Mouse (Mus musculus) forebrain, embryonic 12.5 days (tissue): ENCODE measurements around the gene Acta2. TPM values are rescaled to one million over a fixed set of nuclear protein-coding genes. Genes with fewer than 3 reads are reported as not detected.

ENCODE experiments used
- ATAC-seq: fragments of 200-750 bp; cut with Nextera tagmentation; 2 replicates; pipeline ENCODE4 v1.8.0; 2017; ENCODE audit warnings: moderate TSS enrichment; ENCODE audit not compliant: low FRiP score
- H3K27ac ChIP-seq: fragments of 300-500 bp; sonication (generic); 2 replicates; pipeline ENCODE4 v1.5.1; 2016; ENCODE audit warnings: mild to moderate bottlenecking
- H3K27me3 ChIP-seq: fragments of 300-500 bp; sonication (generic); 2 replicates; pipeline ENCODE4 v1.6.1; 2016; ENCODE audit warnings: mild to moderate bottlenecking
- H3K36me3 ChIP-seq: fragments of 300-500 bp; sonication (generic); replicated peaks from 2 replicates; pipeline ENCODE4 v1.6.1; 2016; ENCODE audit warnings: mild to moderate bottlenecking
- H3K4me1 ChIP-seq: fragments of 300-500 bp; sonication (generic); 2 replicates; pipeline ENCODE4 v1.6.1; 2016
- H3K4me2 ChIP-seq: fragments of 300-500 bp; sonication (generic); 2 replicates; pipeline ENCODE4 v1.6.1; 2016; ENCODE audit warnings: mild to moderate bottlenecking, moderate library complexity
- H3K4me3 ChIP-seq: fragments of 300-500 bp; sonication (generic); replicated peaks from 2 replicates; pipeline ENCODE4 v1.5.1; 2016; ENCODE audit warnings: mild to moderate bottlenecking
- H3K9ac ChIP-seq: fragments of 300-500 bp; sonication (generic); 2 replicates; pipeline ENCODE4 v1.6.1; 2016; ENCODE audit warnings: mild to moderate bottlenecking
- H3K9me3 ChIP-seq: fragments of 300-500 bp; sonication (generic); 2 replicates; pipeline ENCODE4 v1.6.1; 2016
- WGBS: fragments of 180-500 bp; shearing (Covaris S2); methylation state at CpG from one replicate; pipeline ENCODE4 v1.1.7; 2016; 5-methylcytosine and 5-hydroxymethylcytosine counted together
- polyA plus RNA-seq: library from polyadenylated mRNA; unstranded; fragments of >200 nt; fragmentation: Nextera tagmentation; extraction: Ambion mirVana; gene quantifications from 2 replicates; pipeline ENCODE4 v1.2.1, GENCODE M21; 2016

Gene Acta2
- polyA plus RNA-seq, 1 experiment from 2014 or later = 43.7 TPM

DNA sequence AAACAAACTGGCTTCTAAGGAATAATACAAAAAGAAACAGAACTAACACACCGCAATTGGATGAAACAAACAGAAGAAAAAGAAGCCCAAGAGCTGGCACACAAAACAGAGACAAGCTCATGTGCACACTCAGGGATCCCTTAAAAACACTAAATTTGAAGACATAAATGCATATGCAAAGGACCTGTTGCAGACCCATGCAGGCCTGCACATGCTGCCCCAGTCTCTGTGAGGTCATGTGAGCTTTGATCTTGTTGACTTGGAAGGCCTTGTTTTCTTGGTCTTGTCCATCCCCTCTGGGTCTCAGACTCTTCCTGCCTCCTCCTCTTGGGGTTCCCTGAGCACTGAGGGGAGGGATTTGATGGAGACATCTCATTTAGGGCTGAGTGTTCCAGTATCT is 33.3 kb upstream of the Acta2 start:
- no peaks in the 10 kb centered on the region for H3K36me3 ChIP-seq
- no peak for ATAC-seq
- H3K4me2 ChIP-seq = no peak overlapping the region
- H3K4me3 ChIP-seq = no peak overlapping the region
- H3K4me1 ChIP-seq = peaks cover 14% of the 10 kb centered on the region
- H3K27ac ChIP-seq = no peak overlapping the region
- H3K9me3 ChIP-seq = no peaks in the 10 kb centered on the region
- 91% methylated on average over 1 of the region's 1 CpGs for WGBS
- H3K9ac ChIP-seq = no peak overlapping the region
- H3K27me3 ChIP-seq = peaks cover 10% of the 10 kb centered on the region; the same call in 1 of the 2 replicates

DNA sequence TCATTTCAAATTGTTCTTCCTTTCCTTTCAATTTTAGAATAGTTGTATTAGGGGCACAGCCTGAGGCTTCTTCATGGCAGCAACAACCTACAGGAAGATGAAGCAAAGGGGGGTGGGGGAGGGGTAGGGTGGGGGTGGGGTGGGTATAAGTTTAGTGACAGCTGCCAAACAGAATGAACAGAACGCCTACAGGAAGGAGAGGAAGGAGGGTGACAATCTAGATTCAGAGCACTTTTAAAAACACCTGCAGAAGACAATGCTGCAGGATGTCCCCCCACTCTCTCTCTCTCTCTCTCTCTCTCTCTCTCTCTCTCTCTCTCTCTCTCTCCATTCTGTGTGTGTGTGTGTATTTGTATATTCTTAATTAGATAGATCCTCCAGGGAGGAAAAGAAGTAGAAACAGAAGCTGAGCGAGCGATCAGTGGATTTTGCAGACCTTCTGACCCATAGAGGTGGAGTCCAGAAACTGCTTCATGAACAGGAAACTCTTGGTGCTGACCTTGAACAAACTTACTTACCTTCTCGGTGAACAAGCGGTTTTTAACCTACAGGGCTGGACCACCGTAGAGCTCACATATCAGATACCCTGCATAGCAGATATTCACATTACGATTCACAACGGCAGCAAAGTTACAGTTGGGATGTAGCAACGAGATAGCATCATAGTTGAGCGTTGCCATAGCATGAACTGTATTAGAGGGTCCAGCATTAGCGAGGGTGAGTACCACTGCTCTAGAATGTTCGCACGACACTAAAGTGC is 32.4 kb upstream of the Acta2 start:
- H3K4me2 ChIP-seq = no peak overlapping the region
- H3K27me3 ChIP-seq = peaks cover 10% of the 10 kb centered on the region; the same call in 1 of the 2 replicates
- H3K36me3 ChIP-seq = no peaks in the 10 kb centered on the region
- no peak for ATAC-seq
- H3K9me3 ChIP-seq = no peaks in the 10 kb centered on the region
- H3K4me1 ChIP-seq = peaks cover 14% of the 10 kb centered on the region
- whole genome bisulfite sequencing = 87% methylated on average over 13 of the region's 13 CpGs
- no peak overlapping the region for H3K4me3 ChIP-seq
- H3K27ac ChIP-seq = no peak overlapping the region
- no peak overlapping the region for H3K9ac ChIP-seq

DNA sequence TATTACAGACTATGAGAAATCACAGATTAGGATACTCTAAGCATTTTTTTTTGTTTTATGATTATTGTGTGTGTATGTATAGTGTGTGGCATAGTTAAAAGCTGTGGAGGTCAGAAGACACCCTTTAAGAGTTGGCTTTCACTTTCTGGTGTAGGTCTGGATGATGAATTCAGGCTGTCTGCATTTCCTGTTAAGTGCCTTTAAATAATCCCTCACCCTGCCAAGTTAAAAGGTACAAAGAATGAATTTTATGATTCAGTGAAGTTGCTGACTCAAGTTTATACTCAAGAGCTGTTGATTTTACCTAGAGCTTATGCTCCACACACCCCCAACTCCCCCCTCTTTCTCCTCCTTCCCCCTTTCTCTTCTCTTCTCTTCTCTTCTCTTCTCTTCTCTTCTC is 31.8 kb upstream of the Acta2 start:
- H3K4me3 ChIP-seq = no peak overlapping the region

DNA sequence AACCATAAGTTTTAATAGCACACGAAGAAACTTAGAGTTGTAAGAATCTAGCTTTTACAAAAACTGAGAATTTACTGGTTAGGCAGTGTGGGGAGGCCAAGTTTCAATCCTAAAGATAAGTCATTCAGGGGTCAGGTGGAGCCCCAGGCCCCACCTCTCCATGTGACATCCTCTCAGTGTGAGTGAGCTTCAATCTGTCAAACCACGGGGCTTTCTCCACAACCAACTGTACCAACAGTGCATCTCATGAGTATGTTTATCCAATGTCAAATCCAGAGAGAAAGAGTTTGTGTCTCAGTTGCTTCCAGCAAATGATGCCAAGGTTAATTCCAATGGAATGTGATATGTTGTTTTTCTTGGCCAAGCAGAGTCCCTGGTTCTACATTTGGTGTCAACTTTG is 29.4 kb upstream of the Acta2 start:
- Histone ChIP-seq H3K4me1 (no peaks in the 10 kb centered on the region), H3K9me3 (no peaks in the 10 kb centered on the region), H3K27ac (no peak overlapping the region), H3K4me3 (no peak overlapping the region), H3K4me2 (no peak overlapping the region), H3K36me3 (no peaks in the 10 kb centered on the region), H3K27me3 (no peaks in the 10 kb centered on the region), H3K9ac (no peak overlapping the region)
- ATAC-seq = no peak
- 68% methylated on average over 2 of the region's 2 CpGs for WGBS

More for the DNA sequence above, 31.8 kb upstream of the Acta2 start:
- Histone ChIP-seq H3K9ac (no peak overlapping the region), H3K9me3 (no peaks in the 10 kb centered on the region), H3K4me2 (no peak overlapping the region), H3K27me3 (peaks cover 8% of the 10 kb centered on the region; the same call in 1 of the 2 replicates), H3K4me1 (peaks cover 14% of the 10 kb centered on the region), H3K27ac (no peak overlapping the region), H3K36me3 (no peaks in the 10 kb centered on the region)
- no peak for ATAC-seq

- H3K36me3 ChIP-seq = no peaks in the 10 kb centered on the region
- H3K9me3 ChIP-seq = no peaks in the 10 kb centered on the region
- H3K4me1 ChIP-seq = no peaks in the 10 kb centered on the region
- H3K9ac ChIP-seq = no peak overlapping the region
- ATAC-seq = no peak
- H3K27ac ChIP-seq = no peak overlapping the region
- H3K4me2 ChIP-seq = no peak overlapping the region
- WGBS = 70% methylated on average over 10 of the region's 10 CpGs
- H3K4me3 ChIP-seq = no peak overlapping the region
- no peaks in the 10 kb centered on the region for H3K27me3 ChIP-seq
These were observed 29.0 kb upstream of the Acta2 start for GRCm38 (mm10) chr19:34284383-34284782.

GRCm38 (mm10) chr19:34283614-34284013 is 28.2 kb upstream of the Acta2 start:
- no peak overlapping the region for H3K4me2 ChIP-seq
- H3K9ac ChIP-seq = no peak overlapping the region
- no peaks in the 10 kb centered on the region for H3K27me3 ChIP-seq
- no peaks in the 10 kb centered on the region for H3K4me1 ChIP-seq
- H3K4me3 ChIP-seq = no peak overlapping the region
- ATAC-seq = no peak
- H3K27ac ChIP-seq = no peak overlapping the region
- no peaks in the 10 kb centered on the region for H3K9me3 ChIP-seq
- WGBS = 93% methylated on average over 6 of the region's 6 CpGs
- H3K36me3 ChIP-seq = no peaks in the 10 kb centered on the region

DNA sequence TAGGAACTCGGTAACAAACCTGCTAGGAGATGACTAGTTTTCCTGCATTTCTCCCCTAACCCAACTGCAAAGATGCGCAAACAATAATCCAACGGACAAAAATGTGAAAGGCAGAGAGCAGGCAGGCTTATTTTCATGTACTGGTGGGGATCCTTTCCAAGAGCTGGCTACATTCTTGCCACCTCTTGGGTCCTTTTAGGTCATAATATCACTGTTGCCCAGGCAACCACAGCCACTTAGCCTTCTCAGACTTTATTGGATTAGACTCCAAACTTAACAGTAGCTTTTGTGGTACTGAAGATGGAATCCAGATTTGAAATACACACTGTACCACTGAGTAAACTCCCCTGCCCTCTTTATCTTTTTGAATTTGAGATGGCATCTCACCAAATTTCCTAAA is 22.7 kb upstream of the Acta2 start:
- no peak overlapping the region for H3K27ac ChIP-seq
- no peak overlapping the region for H3K4me2 ChIP-seq
- no peaks in the 10 kb centered on the region for H3K9me3 ChIP-seq
- H3K4me1 ChIP-seq = no peaks in the 10 kb centered on the region
- H3K4me3 ChIP-seq = no peak overlapping the region
- whole genome bisulfite sequencing = 83% methylated on average over 3 of the region's 3 CpGs
- no peak overlapping the region for H3K9ac ChIP-seq
- H3K27me3 ChIP-seq = no peaks in the 10 kb centered on the region
- no peak for ATAC-seq
- no peaks in the 10 kb centered on the region for H3K36me3 ChIP-seq

DNA sequence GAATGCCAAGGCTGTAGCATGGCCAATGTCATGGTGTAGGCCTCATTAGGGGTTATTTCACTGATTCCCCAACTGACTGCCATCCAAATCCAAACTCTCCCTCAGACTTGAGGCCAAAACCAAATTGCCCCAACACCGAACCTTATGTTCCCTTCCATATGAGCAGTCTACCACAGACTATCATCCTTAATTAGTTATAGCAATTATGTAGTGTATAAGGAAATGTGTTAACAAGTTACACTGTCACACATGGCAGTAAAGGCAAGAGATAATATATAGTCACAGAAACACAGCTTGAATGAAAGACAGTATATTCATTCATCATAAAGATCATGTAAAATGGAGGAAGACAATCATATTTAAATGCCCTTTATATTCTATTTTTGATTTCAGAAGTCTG is 17.7 kb upstream of the Acta2 start:
- ATAC-seq = no peak
- 90% methylated on average over 1 of the region's 1 CpGs for WGBS
- H3K4me1 ChIP-seq = no peaks in the 10 kb centered on the region
- no peaks in the 10 kb centered on the region for H3K27me3 ChIP-seq
- no peak overlapping the region for H3K4me3 ChIP-seq
- no peaks in the 10 kb centered on the region for H3K9me3 ChIP-seq
- no peak overlapping the region for H3K4me2 ChIP-seq
- no peaks in the 10 kb centered on the region for H3K36me3 ChIP-seq
- no peak overlapping the region for H3K27ac ChIP-seq
- H3K9ac ChIP-seq = no peak overlapping the region

DNA sequence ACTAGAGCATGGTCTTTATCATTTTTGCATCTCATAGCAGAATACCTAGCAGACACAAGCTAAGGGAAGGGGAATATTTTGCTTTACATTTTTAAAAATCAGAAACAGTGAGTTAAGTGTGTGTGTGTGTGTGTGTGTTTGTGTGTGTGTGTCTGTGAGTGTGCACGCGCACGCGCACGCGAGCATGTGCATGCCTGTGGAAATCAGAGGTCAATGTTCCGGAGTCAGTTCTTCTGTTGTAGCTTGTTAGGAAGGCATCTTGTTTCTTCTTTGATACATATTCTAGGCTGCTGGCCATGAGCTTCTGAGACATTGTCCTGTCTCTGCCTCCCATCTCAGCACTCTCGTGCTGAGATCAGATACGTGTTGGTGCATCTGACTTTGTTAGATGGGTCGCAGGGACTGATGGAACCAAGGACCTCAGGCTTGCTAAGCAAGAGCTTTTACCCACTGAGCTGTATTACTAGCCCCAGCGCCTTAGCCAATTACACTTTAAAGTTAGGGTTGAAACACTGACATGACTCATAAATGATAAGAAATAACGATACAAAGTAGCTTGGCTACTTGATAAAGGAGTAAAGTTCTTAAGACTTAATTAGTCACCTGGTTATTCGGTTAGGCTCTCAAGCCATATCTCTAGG is 15.6 kb upstream of the Acta2 start:
- H3K36me3 ChIP-seq = no peaks in the 10 kb centered on the region
- no peak for ATAC-seq
- no peak overlapping the region for H3K4me2 ChIP-seq
- H3K27me3 ChIP-seq = no peaks in the 10 kb centered on the region
- no peak overlapping the region for H3K9ac ChIP-seq
- no peak overlapping the region for H3K4me3 ChIP-seq
- H3K4me1 ChIP-seq = no peaks in the 10 kb centered on the region
- H3K27ac ChIP-seq = no peak overlapping the region
- H3K9me3 ChIP-seq = no peaks in the 10 kb centered on the region
- WGBS = 95% methylated on average over 13 of the region's 13 CpGs

DNA sequence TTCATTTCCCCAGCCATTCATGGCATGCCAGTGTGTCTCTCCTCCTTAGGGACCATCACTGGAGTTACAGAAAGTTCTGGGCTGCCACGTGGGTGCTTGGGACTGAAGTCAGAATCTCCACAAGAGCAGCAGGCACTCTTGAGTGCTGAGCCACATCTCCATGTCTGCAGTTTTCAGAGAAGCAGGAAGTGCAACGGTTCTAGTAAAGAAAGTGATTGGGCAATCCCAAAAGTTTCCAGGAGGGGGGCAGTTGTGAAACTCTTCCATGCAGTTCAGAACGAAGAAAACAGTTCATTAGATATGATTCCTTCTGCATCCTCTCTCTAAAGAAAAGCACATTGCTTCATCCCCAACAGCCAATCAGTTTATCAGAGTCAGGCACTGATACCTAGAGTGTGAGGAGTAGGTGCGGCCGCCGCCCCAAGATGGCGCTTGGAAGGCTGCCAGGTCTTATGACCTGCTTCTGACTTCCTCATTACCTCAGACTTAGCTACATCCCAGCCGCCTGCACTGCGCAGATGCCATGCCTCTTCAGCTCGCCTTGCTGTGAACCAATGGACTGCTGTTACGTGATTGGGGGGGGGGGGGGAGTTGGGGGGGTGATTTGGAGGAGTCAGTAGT is 14.8 kb upstream of the Acta2 start:
- H3K9ac ChIP-seq = no peak overlapping the region

DNA sequence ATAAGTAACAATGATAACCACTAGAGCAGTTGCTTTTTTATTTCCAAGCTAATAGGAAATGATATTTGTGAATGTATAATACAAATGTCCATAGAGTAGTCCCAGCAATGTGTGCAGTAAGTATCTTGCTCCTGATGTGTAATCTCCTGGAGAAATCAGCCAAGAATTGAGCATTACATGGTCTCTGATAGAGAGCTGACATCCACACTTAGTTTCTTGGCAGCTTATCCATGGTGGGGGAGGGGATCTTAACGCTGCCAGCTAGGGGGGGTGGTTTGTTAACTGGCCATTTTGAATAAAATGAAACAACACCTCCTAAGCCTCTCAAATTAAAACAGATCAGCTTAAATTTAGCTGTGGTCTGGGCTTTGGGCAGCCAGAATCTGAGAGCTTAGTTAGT is 13.6 kb upstream of the Acta2 start:
- ATAC-seq = no peak
- WGBS = 68% methylated on average over 1 of the region's 1 CpGs
- no peaks in the 10 kb centered on the region for H3K27me3 ChIP-seq

More for the DNA sequence above, 14.8 kb upstream of the Acta2 start:
- ATAC-seq = no peak
- Histone ChIP-seq H3K9me3 (no peaks in the 10 kb centered on the region), H3K36me3 (no peaks in the 10 kb centered on the region), H3K4me1 (no peaks in the 10 kb centered on the region), H3K27ac (no peak overlapping the region), H3K4me3 (no peak overlapping the region), H3K27me3 (no peaks in the 10 kb centered on the region), H3K4me2 (no peak overlapping the region)
- 87% methylated on average over 11 of the region's 11 CpGs for WGBS

GRCm38 (mm10) chr19:34265604-34266193 is 10.3 kb upstream of the Acta2 start:
- H3K4me1 ChIP-seq = no peaks in the 10 kb centered on the region
- no peak for ATAC-seq

More for the DNA sequence above, 13.6 kb upstream of the Acta2 start:
- Histone ChIP-seq H3K9me3 (no peaks in the 10 kb centered on the region), H3K4me1 (no peaks in the 10 kb centered on the region), H3K9ac (no peak overlapping the region), H3K36me3 (no peaks in the 10 kb centered on the region), H3K27ac (no peak overlapping the region), H3K4me2 (no peak overlapping the region), H3K4me3 (no peak overlapping the region)

More at GRCm38 (mm10) chr19:34265604-34266193, 10.3 kb upstream of the Acta2 start:
- 79% methylated on average over 5 of the region's 5 CpGs for WGBS
- no peak overlapping the region for H3K4me3 ChIP-seq
- no peak overlapping the region for H3K4me2 ChIP-seq
- no peaks in the 10 kb centered on the region for H3K9me3 ChIP-seq
- no peaks in the 10 kb centered on the region for H3K36me3 ChIP-seq
- no peak overlapping the region for H3K27ac ChIP-seq
- no peaks in the 10 kb centered on the region for H3K27me3 ChIP-seq
- H3K9ac ChIP-seq = no peak overlapping the region
